Mouse (Mus musculus): ENCODE results near the gene Klk14.

- TF ChIP-seq POLR2A (IDR thresholded peaks at IDR 0.05; ENCODE audit: borderline replicate concordance, extremely low read depth, low read depth, low read length), result no peak
- no peak for TF ChIP-seq CTCF (IDR thresholded peaks at IDR 0.05; ENCODE audit: insufficient read depth, low read length)
Measured at GRCm38 (mm10) chr7:43710031-43710430, 19.8 kb downstream of the Klk14 start.
